Mouse (Mus musculus) lung, postnatal 0 days (tissue): ENCODE results near the gene Kcnb1. TPM values are rescaled to one million over a fixed set of nuclear protein-coding genes. Genes with fewer than 3 reads are reported as not detected.

Experiments
- ATAC-seq: fragments of 200-750 bp; cut with Nextera tagmentation; 2 replicates; pipeline ENCODE4 v1.8.0; 2017; ENCODE audit warnings: moderate library complexity
- DNase-seq: peaks from one replicate; pipeline ENCODE4 v3.0.0-alpha.2; 2016; ENCODE audit warnings: low spot score
- H3K27ac ChIP-seq: fragments of 300-500 bp; sonication (generic); 2 replicates; pipeline ENCODE4 v1.5.1; 2014; ENCODE audit warnings: antibody characterized with exemption, mild to moderate bottlenecking, low read length, mixed read lengths
- H3K27me3 ChIP-seq: fragments of 300-500 bp; sonication (generic); replicated peaks from 2 replicates; pipeline ENCODE4 v1.6.1; 2014; ENCODE audit warnings: low read length, mixed read lengths; ENCODE audit not compliant: insufficient read depth
- H3K36me3 ChIP-seq: fragments of 300-500 bp; sonication (generic); 2 replicates; pipeline ENCODE4 v1.6.1; 2014; ENCODE audit warnings: low read length, mixed read lengths; ENCODE audit not compliant: insufficient read depth
- H3K4me1 ChIP-seq: fragments of 300-500 bp; sonication (generic); 2 replicates; pipeline ENCODE4 v1.6.1; 2014; ENCODE audit warnings: antibody characterized with exemption, low read depth, low read length, mixed read lengths; ENCODE audit not compliant: insufficient read depth
- H3K4me2 ChIP-seq: fragments of 300-500 bp; sonication (generic); replicated peaks from 2 replicates; pipeline ENCODE4 v1.6.1; 2014; ENCODE audit warnings: low read depth, mild to moderate bottlenecking, low read length, moderate library complexity, mixed read lengths
- H3K4me3 ChIP-seq: fragments of 300-500 bp; sonication (generic); 2 replicates; pipeline ENCODE4 v1.5.1; 2014; ENCODE audit warnings: low read depth, low read length
- H3K9ac ChIP-seq: fragments of 300-500 bp; sonication (generic); replicated peaks from 2 replicates; pipeline ENCODE4 v1.6.1; 2014; ENCODE audit warnings: low read depth, mild to moderate bottlenecking
- H3K9me3 ChIP-seq: fragments of 300-500 bp; sonication (generic); 2 replicates; pipeline ENCODE4 v1.6.1; 2016; ENCODE audit warnings: low read length, mixed read lengths
- CTCF ChIP-seq: IDR thresholded peaks from 2 replicates; pipeline ENCODE4 v1.5.1; 2016; ENCODE audit warnings: antibody characterized with exemption, mild to moderate bottlenecking
- EP300 ChIP-seq: IDR thresholded peaks from 2 replicates; pipeline ENCODE4 v1.6.1; 2016; ENCODE audit warnings: antibody characterized with exemption, mild to moderate bottlenecking, control low read depth
- WGBS: fragments of 180-500 bp; shearing (Covaris S2); extraction: QIAGEN DNeasy Blood & Tissue Kit; methylation state at CpG from one replicate; pipeline ENCODE4 v1.1.7; 2014; 5-methylcytosine and 5-hydroxymethylcytosine counted together
- polyA plus RNA-seq: library from polyadenylated mRNA; unstranded; fragments of >200 nt; fragmentation: Nextera tagmentation; extraction: Ambion mirVana; gene quantifications from 2 replicates; pipeline ENCODE4 v1.2.1, GENCODE M21; 2015

Gene Kcnb1
- polyA plus RNA-seq, 1 experiment from 2014 or later = 1.1 TPM

DNA sequence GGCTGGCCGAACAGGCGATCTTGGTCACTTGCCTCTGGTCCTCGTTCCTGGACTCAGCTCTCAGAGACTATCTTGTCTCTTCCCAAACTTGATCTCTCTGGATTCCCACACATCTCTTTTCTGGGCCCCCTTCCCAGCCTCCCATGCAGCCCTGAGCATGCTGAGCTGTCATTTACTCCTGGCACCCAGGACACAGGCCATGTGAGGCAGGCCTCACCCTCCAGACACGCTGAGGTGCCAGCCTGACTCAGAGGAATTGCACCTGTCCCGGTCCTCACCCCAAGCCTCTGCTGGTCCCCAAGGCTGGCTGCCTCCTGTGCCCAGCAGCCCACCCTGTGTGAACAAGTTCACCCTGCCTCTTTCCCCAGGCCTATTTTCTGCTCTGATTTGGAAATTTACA is 2.8 kb downstream of the Kcnb1 start:
- DNase-seq (no peak), ATAC-seq (no peak)
- Histone ChIP-seq H3K36me3 (no peaks in the 10 kb centered on the region), H3K4me2 (no peak overlapping the region), H3K9me3 (no peaks in the 10 kb centered on the region), H3K9ac (no peak overlapping the region), H3K4me3 (no peak overlapping the region), H3K4me1 (0 out of 2 replicates have a peak, but pooled peaks cover 4% of the 10 kb centered on the region), H3K27me3 (peaks cover 41% of the 10 kb centered on the region), H3K27ac (no peak overlapping the region)
- WGBS = 80% methylated on average over 5 of the region's 5 CpGs
- TF ChIP-seq EP300 = no peak
- TF ChIP-seq CTCF = no peak

DNA sequence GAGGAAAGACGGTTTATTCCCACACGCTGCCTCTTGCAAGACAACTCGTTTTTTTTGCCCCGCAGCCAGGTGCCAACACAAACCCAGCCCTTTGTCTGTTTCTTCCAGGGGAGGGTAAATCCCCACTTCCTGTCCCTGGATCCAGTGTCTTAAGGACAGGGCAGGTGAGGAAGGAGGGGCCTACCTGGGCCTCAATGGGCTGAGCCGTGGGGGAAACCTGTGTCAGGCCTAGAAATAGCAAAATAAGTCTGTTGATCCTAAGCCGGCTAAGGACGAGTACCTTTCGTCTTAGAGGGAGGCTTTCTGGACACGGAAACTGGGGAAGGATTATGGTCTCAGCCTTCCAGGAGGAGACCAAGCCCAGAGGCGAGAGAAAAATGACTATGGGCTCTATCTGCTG is 3.4 kb downstream of the Kcnb1 start:
- 37% methylated on average over 10 of the region's 10 CpGs for WGBS
- no peak for TF ChIP-seq EP300
- no peak for TF ChIP-seq CTCF
- no peak for ATAC-seq
- no peak overlapping the region for H3K9ac ChIP-seq
- no peak overlapping the region for H3K4me3 ChIP-seq
- peaks cover 41% of the 10 kb centered on the region for H3K27me3 ChIP-seq
- no peak overlapping the region for H3K27ac ChIP-seq
- 0 out of 2 replicates have a peak, but pooled peaks cover 4% of the 10 kb centered on the region for H3K4me1 ChIP-seq
- H3K9me3 ChIP-seq = no peaks in the 10 kb centered on the region
- DNase-seq = no peak
- H3K4me2 ChIP-seq = no peak overlapping the region
- no peaks in the 10 kb centered on the region for H3K36me3 ChIP-seq

DNA sequence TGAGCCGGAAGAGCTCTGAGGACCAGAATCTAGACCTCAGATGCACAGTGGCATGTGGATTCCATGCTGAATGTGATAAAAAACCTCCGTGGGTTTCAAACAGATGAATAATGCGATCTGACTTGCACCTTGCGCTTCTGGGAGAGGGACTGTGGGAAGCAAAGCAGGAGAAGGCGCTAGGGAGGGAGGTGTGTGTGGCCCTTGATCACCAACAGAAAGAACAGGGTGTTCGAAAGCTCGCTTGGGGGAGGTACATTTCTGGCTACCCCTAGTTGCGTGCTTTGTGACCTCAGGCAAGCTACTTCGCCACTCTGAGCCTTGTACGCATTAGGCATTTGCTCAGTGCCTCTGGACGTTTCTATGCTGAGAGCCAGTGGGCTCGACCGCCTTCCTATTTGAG is 4.0 kb downstream of the Kcnb1 start:
- Histone ChIP-seq H3K4me3 (no peak overlapping the region), H3K27me3 (peaks cover 36% of the 10 kb centered on the region), H3K9me3 (no peaks in the 10 kb centered on the region), H3K9ac (no peak overlapping the region), H3K4me1 (0 out of 2 replicates have a peak, but pooled peaks cover 4% of the 10 kb centered on the region), H3K4me2 (no peak overlapping the region), H3K27ac (no peak overlapping the region), H3K36me3 (no peaks in the 10 kb centered on the region)
- TF ChIP-seq EP300 (no peak), CTCF (no peak)
- DNase-seq (no peak), ATAC-seq (no peak)
- WGBS = 40% methylated on average over 13 of the region's 13 CpGs

DNA sequence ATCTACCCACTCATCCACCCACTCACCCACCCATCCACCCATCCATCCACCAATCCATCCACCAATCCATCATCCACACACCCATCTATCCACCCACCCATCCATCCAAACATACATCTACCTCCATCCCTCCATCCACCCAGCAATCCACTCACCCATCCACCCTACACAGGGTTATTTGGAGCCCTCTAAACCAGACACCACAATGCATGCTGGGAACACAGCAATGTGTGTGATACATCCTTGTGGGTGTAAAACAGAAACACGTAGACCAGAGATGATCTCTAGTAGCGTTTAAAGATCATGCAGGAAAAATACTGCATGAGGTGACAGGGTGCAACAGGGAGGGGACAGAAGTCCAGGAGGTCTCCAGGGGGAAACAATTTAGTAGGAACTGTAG is 4.5 kb downstream of the Kcnb1 start:
- no peak for DNase-seq

DNA sequence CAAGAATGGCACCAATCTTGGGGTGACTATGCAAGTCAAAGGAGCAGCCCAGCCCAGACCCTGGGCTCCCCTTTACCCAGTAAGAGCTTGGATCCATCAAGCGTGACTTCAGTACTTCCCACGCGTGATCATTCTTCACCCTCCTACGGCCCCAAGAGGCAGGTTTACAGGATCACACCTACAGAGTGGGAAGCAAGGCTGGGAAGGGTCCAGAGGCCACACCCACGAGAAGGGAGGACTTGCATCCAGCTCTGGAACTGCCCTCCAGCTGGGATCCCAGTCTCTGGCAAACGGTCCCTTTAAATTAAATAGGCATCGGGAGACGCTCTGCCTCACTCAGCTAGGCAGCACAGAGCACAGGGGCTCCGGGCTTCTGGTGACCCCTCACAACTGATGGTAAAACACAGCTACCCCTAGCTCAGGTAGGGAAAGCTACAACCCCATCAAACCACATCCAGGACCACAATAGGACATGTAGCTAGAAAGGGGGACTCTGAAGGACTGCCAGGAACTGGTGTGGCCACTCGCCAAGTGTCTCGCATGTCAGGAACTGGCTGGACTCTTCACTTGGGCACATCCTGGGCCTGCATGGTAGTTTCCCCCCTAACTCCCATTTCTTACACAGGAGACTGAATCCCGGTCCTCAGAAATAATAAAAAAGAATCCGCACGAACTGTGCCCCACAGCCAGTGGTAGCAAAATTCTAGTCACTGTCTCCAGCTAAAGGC is 8.1 kb downstream of the Kcnb1 start:
- H3K27ac ChIP-seq = no peak overlapping the region
- DNase-seq (no peak), ATAC-seq (no peak)
- no peak for TF ChIP-seq CTCF
- TF ChIP-seq EP300 = no peak
- no peaks in the 10 kb centered on the region for H3K36me3 ChIP-seq
- WGBS = 74% methylated on average over 14 of the region's 14 CpGs
- 0 out of 2 replicates have a peak, but pooled peaks cover 6% of the 10 kb centered on the region for H3K27me3 ChIP-seq
- H3K4me1 ChIP-seq = no peaks in the 10 kb centered on the region
- H3K9ac ChIP-seq = no peak overlapping the region
- no peak overlapping the region for H3K4me2 ChIP-seq
- H3K9me3 ChIP-seq = no peaks in the 10 kb centered on the region
- H3K4me3 ChIP-seq = no peak overlapping the region

More for the DNA sequence above, 4.5 kb downstream of the Kcnb1 start:
- Histone ChIP-seq H3K27me3 (peaks cover 31% of the 10 kb centered on the region), H3K9ac (no peak overlapping the region), H3K4me2 (no peak overlapping the region), H3K4me3 (no peak overlapping the region), H3K27ac (no peak overlapping the region), H3K9me3 (no peaks in the 10 kb centered on the region), H3K4me1 (0 out of 2 replicates have a peak, but pooled peaks cover 4% of the 10 kb centered on the region), H3K36me3 (no peaks in the 10 kb centered on the region)
- no peak for ATAC-seq
- TF ChIP-seq EP300 (no peak), CTCF (no peak)
- 71% methylated on average over 2 of the region's 2 CpGs for WGBS

DNA sequence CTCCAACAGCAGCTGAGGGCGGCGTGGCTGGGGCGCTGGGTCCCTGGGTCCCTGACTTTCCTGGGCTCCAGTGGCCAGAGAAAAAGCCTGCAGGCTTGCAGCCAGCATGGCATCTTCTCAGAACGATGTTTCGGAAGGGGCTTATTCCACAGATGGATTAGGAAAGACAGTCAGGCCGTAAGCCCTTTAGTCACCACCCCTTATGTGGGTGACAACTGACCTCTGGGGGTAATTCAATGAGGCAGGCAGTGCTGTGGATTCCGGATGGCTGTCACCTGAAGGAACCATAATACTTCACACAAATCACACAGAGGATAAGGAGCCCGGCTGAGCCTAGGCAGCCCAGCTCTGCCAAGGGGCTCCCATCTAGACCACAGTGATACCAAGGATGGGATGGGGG is 8.9 kb downstream of the Kcnb1 start:
- TF ChIP-seq CTCF (no peak), EP300 (no peak)
- no peak for DNase-seq
- no peak for ATAC-seq

More for the DNA sequence above, 8.9 kb downstream of the Kcnb1 start:
- no peak overlapping the region for H3K4me3 ChIP-seq
- no peaks in the 10 kb centered on the region for H3K27me3 ChIP-seq
- H3K9me3 ChIP-seq = no peaks in the 10 kb centered on the region
- no peaks in the 10 kb centered on the region for H3K36me3 ChIP-seq
- no peaks in the 10 kb centered on the region for H3K4me1 ChIP-seq
- WGBS = 75% methylated on average over 8 of the region's 8 CpGs
- H3K27ac ChIP-seq = no peak overlapping the region
- H3K4me2 ChIP-seq = no peak overlapping the region
- no peak overlapping the region for H3K9ac ChIP-seq
